Mouse (Mus musculus): ENCODE results near the gene Pold4.

Pold4 gene

DNA sequence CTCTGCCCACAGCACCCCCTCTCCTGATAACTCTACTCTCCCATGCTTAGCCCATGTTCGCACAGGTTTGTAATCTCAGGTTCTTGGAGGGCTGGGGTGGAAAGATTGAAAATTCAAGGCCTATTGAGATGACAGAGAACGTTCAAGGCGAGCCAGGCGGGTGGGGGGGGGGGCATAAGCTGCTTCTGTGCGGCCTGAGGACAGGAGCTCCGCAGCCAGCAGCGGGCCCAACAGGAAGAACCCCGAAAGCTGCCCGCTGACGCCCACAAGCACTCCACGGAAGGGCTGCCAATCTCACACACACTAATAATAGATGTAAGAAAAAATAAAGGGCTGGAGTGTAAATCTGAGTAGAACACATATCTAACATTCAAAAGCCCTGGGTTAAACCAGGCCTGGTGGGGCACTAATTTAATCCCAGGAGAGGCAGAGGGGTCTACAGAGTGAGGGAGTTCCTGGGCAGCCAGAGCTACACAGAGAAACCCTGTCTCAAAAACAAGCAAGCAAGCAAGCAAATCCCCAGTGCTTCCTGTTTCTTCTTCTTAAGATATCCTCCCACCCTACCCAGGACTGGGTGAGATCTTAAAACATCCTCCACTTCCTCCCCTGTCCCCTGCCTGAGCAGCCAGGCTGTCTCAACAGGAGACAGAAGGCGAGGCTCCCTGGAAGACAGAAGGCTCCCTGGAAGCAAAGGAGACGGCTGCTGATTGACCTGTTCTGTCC lies 27.9 kb upstream of the Pold4 start:
- ATAC-seq (ENCODE audit: insufficient number of reproducible peaks, low FRiP score, low TSS enrichment): no peak

- ATAC-seq (ENCODE audit: insufficient number of reproducible peaks, low FRiP score, low TSS enrichment): no peak
These were observed 26.8 kb upstream of the Pold4 start for GRCm38 (mm10) chr19:4204889-4205288.

- ATAC-seq (ENCODE audit: insufficient number of reproducible peaks, low FRiP score, low TSS enrichment): peak; percentile 36; the same call in 1 of the 2 replicates
These were observed 24.7 kb upstream of the Pold4 start for GRCm38 (mm10) chr19:4206971-4207370.

DNA sequence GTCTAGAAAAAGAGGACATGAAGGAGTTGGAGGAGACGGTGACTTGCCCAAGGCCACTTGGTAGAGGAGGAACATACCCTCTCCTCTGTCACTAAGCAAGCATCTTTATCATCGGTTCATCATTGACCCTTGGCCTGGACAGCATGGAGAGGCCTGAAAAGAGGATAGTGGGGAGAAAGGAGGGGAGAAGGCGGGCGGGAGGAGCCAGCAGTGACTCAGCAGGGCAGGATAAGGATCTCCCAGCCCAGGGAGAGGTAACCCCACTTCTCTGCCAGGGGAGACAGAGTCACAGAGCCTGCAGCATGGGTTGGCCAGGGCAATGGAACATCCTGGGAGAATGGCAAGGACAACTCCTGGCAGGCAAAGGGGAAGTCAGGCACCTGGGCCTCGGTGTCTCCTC lies 23.1 kb upstream of the Pold4 start:
- no peak for ATAC-seq (ENCODE audit: insufficient number of reproducible peaks, low FRiP score, low TSS enrichment)

- ATAC-seq (ENCODE audit: insufficient number of reproducible peaks, low FRiP score, low TSS enrichment): no peak
These were observed 19.7 kb upstream of the Pold4 start for GRCm38 (mm10) chr19:4211891-4212588.

DNA sequence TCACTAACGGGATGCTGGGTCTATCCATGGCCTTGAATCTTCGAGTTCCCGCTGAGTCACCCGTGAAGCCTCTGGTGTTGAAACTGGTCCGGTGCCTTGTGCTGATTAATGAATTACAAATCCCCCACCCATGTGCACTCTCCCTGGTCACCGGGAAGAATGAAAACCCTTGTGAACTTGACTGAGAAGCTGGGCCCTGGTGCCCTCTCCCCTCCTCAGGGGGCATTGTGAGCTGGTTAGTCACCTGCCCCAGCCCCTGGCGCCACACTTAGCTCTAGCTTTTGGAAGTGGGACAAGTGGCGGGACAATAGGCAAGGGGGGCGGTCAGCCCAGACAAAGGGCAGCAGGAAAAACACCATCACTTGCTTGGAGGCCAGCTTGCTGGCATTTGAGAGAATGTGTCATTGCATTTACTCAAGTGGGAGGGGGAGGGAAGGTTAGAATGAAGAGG lies 18.1 kb upstream of the Pold4 start:
- no peak for ATAC-seq (ENCODE audit: insufficient number of reproducible peaks, low FRiP score, low TSS enrichment)

- 0 out of 2 replicates have a peak, but pooled peaks have one; percentile 26 for ATAC-seq (ENCODE audit: insufficient number of reproducible peaks, low FRiP score, low TSS enrichment)
These were observed 17.5 kb upstream of the Pold4 start, which contains the start of the genes Clcf1 and AC109138.7 for GRCm38 (mm10) chr19:4214071-4214770. Gene Clcf1, plus strand, starts transcription at chr19:4214238. Gene AC109138.7, plus strand, starts transcription at chr19:4214357.

DNA sequence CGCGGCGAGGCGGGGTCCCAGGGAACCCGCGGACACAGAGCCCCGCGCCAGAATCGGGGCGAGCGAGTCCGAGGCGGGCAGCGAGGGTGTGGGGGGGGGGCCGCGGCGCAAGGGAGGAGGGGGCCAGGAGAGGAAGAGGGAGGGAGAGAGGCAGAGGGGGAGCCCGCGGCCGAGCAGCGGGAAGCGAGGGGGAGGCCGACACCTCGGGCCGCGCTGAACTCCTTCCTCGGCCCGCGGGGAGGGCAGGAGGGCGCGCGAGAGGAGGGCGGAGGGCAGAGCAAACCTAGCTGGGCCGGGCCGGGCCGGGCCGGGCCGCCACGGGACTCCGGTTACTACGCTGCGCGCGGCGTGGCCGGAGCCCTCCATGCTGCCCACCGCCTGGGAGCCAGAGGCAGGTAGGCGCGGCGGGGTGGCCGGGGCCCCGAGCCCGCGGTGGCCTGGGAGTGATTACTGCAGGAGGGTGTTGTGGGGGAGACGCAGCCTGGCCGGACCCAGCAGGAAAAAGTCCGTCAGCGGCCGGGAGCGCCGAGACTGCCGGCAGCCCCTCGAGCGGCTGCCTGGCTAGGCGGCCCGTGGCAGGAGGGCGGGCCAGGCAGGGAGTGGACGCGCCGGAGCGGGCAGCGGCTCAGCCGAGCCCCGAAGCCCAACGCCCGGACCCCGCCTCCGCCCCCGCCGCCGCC lies 16.8 kb upstream of the Pold4 start:
- ATAC-seq (ENCODE audit: insufficient number of reproducible peaks, low FRiP score, low TSS enrichment): no peak

GRCm38 (mm10) chr19:4215451-4215840 lies 16.3 kb upstream of the Pold4 start:
- ATAC-seq (ENCODE audit: insufficient number of reproducible peaks, low FRiP score, low TSS enrichment): no peak

GRCm38 (mm10) chr19:4216041-4216685 lies 15.5 kb upstream of the Pold4 start:
- peak; percentile 40; the same call in 1 of the 2 replicates for ATAC-seq (ENCODE audit: insufficient number of reproducible peaks, low FRiP score, low TSS enrichment)

DNA sequence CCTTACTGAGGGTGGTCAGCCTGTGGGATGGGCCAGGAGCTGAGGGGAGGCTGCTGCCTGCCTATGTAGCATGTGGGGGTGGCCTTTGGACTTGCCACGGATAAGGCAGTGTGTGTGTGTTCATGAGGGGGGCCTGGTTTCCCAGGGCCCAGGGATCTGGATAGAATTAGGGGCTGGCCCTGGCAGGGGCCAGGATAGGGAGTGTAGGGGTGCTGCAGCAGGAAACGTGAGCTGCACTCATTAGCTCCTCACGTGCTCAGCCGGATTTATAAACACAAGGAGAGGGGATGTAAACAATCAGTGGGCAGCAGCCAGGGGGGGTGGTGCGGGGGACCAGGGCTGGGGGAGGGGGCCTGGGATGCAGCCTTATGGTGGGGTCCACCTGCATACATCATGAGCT lies 14.6 kb upstream of the Pold4 start:
- ATAC-seq (ENCODE audit: insufficient number of reproducible peaks, low FRiP score, low TSS enrichment): no peak

DNA sequence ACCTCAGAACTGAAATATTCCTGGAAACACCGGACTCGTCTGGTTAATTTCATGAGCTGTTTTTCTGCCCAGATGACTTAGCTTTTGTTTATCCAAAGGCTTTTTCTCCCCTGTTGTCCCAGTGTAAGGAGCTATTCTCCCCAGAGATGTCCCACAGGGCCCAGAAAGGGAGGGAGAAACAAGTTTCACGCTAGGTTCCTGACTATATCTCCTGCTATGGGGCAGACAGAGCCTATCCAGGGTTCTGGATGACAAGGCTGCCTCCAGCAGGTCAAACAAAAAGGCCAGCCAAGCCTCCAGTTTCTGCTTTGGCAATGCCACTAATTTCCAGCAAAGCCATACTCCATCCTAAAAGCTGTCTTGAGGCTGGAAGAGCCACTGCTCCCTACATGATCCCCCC lies 13.8 kb upstream of the Pold4 start:
- no peak for ATAC-seq (ENCODE audit: insufficient number of reproducible peaks, low FRiP score, low TSS enrichment)

DNA sequence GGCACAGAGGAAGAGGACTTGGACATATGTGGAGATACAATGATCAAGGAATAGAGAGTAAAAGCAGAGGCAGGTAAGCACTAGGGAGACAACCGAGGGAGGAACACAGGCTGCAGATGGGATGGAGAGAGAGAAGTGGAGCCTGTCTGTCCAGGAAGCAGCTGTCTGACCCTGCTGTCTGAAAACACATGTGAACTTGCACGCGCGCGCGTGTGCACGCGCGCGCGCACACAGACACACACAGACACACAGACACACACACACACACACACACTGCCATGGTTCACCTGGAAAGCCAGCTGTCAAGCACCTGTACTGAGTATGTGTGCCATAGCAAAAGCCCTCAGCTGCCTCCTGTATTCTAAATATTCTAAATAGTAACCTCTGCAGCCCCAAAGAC lies 13.4 kb upstream of the Pold4 start:
- ATAC-seq (ENCODE audit: insufficient number of reproducible peaks, low FRiP score, low TSS enrichment): no peak

DNA sequence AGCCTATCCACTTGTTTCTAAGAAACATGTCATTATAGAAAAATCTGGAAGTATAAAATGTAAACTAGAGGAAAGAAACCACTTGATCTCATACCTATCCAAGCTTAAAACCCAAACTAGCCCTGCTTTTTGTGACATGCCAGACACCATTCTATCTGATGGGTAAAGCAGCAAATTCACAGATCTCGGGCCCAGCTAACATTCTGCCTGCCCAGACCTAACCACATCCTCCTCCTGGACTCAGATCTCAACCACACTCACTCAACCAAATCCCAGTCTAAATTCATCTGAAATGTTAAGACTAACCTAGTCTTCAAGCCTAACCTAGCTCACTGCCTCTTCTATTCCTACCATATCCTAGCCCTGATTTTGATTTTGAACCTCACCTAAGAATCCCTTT lies 12.9 kb upstream of the Pold4 start:
- ATAC-seq (ENCODE audit: insufficient number of reproducible peaks, low FRiP score, low TSS enrichment): no peak

DNA sequence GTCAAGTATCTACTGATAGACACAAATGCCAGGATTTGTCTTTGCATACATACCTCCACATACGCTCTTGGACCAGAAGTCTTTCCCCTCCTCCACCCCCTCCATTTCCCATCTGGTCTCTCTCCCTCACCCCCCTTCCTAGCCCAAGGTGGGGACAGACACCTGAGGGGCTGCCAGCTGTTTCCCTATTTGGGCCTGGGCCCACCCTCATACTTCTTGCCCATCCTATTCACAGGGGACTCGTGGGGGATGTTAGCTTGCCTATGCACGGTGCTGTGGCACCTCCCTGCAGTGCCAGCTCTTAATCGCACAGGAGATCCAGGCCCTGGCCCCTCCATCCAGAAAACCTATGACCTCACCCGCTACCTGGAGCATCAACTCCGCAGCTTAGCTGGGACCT lies 11.8 kb upstream of the Pold4 start:
- ATAC-seq (ENCODE audit: insufficient number of reproducible peaks, low FRiP score, low TSS enrichment): no peak

DNA sequence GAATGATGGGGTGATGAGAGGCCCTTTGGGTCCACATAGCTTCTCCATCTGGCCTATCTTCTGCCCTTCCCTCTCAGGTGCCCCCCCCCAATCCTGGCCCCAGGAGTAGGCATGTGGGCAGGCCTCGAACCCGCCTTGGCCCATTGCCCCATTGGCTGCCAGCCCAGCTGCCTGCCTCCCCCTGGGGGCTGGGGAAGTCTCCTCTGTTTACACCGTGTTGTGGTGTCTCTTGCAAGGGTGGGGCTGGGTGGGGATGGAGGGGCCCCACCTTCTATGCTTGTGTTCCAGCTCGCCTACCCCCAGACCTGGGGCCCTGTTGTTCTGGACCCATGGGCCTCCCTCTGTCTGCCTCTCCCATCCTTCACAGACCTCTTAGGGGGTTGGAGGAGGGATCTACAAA lies 11.3 kb upstream of the Pold4 start:
- no peak for ATAC-seq (ENCODE audit: insufficient number of reproducible peaks, low FRiP score, low TSS enrichment)

GRCm38 (mm10) chr19:4220957-4221743 lies 10.5 kb upstream of the Pold4 start:
- ATAC-seq (ENCODE audit: insufficient number of reproducible peaks, low FRiP score, low TSS enrichment): no peak

- no peak for ATAC-seq (ENCODE audit: insufficient number of reproducible peaks, low FRiP score, low TSS enrichment)
These were observed 9.5 kb upstream of the Pold4 start for GRCm38 (mm10) chr19:4222165-4222564.

DNA sequence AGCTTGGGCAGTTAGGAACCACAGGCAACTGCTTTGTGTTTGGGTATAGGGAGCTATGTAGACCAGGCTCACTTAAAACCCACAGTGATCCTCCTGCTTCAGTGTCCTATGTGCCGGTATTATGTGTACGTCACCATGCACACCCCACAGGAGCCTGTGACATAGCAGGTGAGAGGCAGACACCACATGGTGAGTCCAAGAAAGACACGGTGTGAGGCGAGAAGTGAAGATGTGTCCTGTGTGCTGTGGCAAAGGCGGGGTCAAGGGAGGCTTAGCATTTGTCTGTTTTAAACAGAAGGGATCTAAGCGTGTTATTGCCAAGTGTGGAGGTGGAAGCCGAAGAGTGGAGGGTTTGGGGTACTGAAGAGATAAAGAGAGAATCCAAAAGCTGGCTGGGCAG lies 4.9 kb upstream of the Pold4 start:
- ATAC-seq (ENCODE audit: insufficient number of reproducible peaks, low FRiP score, low TSS enrichment): no peak

Data from cerebellum, adult (tissue).